Mouse (Mus musculus) kidney, embryonic 16.5 days (tissue): Measurements from ENCODE around the gene Sema5a. TPM values are rescaled to one million over a fixed set of nuclear protein-coding genes. Genes with fewer than 3 reads are reported as not detected.

ENCODE experiments used
- ATAC-seq: fragments of 200-750 bp; cut with Nextera tagmentation; 2 replicates; pipeline ENCODE4 v1.8.0; 2017; ENCODE audit warnings: moderate TSS enrichment; ENCODE audit not compliant: low FRiP score, low TSS enrichment
- H3K27ac ChIP-seq: fragments of 300-500 bp; sonication (generic); 2 replicates; pipeline ENCODE4 v1.5.1; 2014; ENCODE audit warnings: low read length
- H3K27me3 ChIP-seq: fragments of 300-500 bp; sonication (generic); 2 replicates; pipeline ENCODE4 v1.6.1; 2014; ENCODE audit warnings: low read length, control low read depth, mixed read lengths; ENCODE audit not compliant: insufficient read depth
- H3K36me3 ChIP-seq: fragments of 300-500 bp; sonication (generic); 2 replicates; pipeline ENCODE4 v1.6.1; 2014; ENCODE audit warnings: low read length, control low read depth, mixed read lengths; ENCODE audit not compliant: insufficient read depth
- H3K4me1 ChIP-seq: fragments of 300-500 bp; sonication (generic); 2 replicates; pipeline ENCODE4 v1.6.1; 2014; ENCODE audit warnings: low read length, control low read depth, mixed read lengths; ENCODE audit not compliant: insufficient read depth
- H3K4me2 ChIP-seq: fragments of 300-500 bp; sonication (generic); replicated peaks from 2 replicates; pipeline ENCODE4 v1.6.1; 2014; ENCODE audit warnings: low read depth, low read length
- H3K4me3 ChIP-seq: fragments of 300-500 bp; sonication (generic); 2 replicates; pipeline ENCODE4 v1.5.1; 2014; ENCODE audit warnings: mild to moderate bottlenecking, low read length
- H3K9ac ChIP-seq: fragments of 300-500 bp; sonication (generic); replicated peaks from 2 replicates; pipeline ENCODE4 v1.6.1; 2014; ENCODE audit warnings: low read length
- H3K9me3 ChIP-seq: fragments of 300-500 bp; sonication (generic); 2 replicates; pipeline ENCODE4 v1.6.1; 2016; ENCODE audit warnings: low read length, control low read depth
- WGBS: fragments of 180-500 bp; shearing (Covaris S2); extraction: QIAGEN DNeasy Blood & Tissue Kit; methylation state at CpG from one replicate; pipeline ENCODE4 v1.1.7; 2014; 5-methylcytosine and 5-hydroxymethylcytosine counted together
- polyA plus RNA-seq: library from polyadenylated mRNA; unstranded; fragments of >200 nt; fragmentation: Nextera tagmentation; extraction: Ambion mirVana; gene quantifications from 2 replicates; pipeline ENCODE4 v1.2.1, GENCODE M21; 2015

The Sema5a gene
- polyA plus RNA-seq, 1 experiment from 2014 or later: 26.0 TPM

DNA sequence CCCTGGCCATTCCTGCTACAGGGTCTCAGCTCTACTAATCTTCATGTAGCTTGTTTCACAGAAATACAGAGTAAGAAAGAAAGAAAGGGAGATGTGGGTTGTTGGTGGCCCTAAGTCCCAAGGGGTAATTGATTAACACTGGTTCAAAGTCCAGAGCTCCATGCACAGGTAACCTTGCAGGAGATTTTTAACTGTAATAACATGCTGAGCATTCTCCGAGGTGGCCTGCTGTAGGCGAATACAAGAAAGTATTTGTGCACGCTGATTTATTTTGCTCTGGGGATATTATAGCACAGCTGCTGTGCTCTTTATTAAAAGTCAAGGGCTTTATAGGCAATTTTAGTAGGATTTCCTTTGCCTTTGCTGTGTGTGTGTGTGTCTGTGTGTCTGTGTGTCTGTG is 393.3 kb downstream of the Sema5a start:
- WGBS: 43% methylated on average over 3 of the region's 3 CpGs
- Histone ChIP-seq H3K9ac (no peak overlapping the region), H3K4me3 (no peak overlapping the region), H3K27ac (peak overlapping the region; percentile 44; the same call in 1 of the 2 replicates), H3K9me3 (no peaks in the 10 kb centered on the region), H3K4me2 (no peak overlapping the region), H3K36me3 (peaks cover 3% of the 10 kb centered on the region; the same call in 1 of the 2 replicates), H3K4me1 (no peaks in the 10 kb centered on the region), H3K27me3 (no peaks in the 10 kb centered on the region)
- peak; percentile 23; the same call in 1 of the 2 replicates for ATAC-seq

DNA sequence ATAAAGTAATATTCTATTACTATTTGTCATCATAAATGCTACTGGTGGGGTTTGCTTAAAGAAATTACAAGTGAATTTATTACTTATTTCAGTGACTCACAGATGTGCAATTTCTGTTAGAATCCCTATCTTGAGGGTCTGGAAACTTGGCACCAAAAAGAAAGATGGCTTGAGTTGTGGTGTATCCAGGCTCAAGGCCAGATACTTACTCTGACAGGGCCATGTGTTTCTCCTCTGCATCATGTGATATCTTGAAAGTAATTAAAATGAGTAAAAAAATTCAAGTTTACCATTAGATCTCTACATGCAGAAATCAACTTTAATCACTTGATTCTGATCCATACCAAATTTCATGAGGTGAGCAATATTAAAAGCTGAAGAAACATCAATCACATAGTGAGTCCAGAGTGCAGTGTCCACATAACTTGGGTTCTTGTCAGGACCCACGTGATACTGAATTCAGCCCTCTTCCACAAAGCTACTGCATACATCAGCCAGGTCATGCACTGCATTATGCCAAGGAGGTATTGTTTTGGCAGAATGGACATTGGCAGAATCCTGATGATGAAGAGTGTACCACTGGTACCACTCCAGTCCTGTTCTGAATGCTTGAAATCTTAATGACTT is 402.6 kb downstream of the Sema5a start:
- 66% methylated on average over 1 of the region's 1 CpGs for WGBS
- H3K27ac ChIP-seq: no peak overlapping the region
- no peaks in the 10 kb centered on the region for H3K9me3 ChIP-seq
- H3K4me1 ChIP-seq: no peaks in the 10 kb centered on the region
- H3K36me3 ChIP-seq: no peaks in the 10 kb centered on the region
- H3K27me3 ChIP-seq: no peaks in the 10 kb centered on the region
- no peak overlapping the region for H3K4me2 ChIP-seq
- ATAC-seq: no peak
- H3K4me3 ChIP-seq: no peak overlapping the region
- no peak overlapping the region for H3K9ac ChIP-seq

DNA sequence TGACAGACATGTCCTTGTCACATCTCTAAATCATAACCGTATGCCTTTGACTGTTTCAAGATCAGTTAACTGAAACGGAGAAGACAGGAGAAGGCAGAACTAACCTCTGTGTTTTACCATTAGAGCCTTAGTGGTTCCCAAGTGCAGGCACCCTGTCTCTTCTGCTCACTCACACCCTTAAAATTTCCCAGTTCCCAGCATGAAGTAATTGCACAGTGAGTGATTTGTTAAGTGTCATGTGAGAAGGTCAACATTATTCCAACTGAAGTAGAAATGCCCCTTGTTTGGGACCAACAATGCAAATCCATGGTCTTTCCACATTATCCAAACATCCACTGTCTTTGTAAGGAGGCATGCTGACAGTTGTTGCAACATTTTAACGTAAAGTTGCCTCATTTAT is 409.4 kb downstream of the Sema5a start:
- Histone ChIP-seq H3K9ac (no peak overlapping the region), H3K4me3 (no peak overlapping the region), H3K36me3 (0 out of 2 replicates have a peak, but pooled peaks cover 3% of the 10 kb centered on the region), H3K4me1 (no peaks in the 10 kb centered on the region), H3K9me3 (no peaks in the 10 kb centered on the region), H3K4me2 (no peak overlapping the region), H3K27ac (no peak overlapping the region), H3K27me3 (no peaks in the 10 kb centered on the region)
- 75% methylated on average over 3 of the region's 3 CpGs for WGBS
- ATAC-seq: no peak

DNA sequence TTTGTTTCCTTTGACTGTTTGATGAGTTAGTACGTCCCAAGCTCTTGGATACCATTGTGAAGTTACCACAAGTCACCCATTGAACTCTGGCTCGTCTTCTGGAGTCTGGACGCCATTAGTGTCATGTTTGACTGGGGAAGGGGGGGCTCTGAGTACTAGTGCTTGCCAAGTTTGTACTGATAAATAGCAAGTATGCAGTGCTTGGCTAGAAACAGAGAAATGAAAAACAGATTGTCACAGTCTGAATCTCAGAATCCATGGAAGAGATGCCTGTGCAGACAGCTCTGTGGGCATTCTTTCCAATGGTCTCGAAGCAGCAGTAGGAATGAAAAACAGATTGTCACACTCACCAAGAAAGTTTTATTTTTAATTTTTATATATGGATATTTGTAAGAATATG is 411.4 kb downstream of the Sema5a start:
- H3K27ac ChIP-seq: no peak overlapping the region
- H3K9ac ChIP-seq: no peak overlapping the region
- no peaks in the 10 kb centered on the region for H3K4me1 ChIP-seq
- no peaks in the 10 kb centered on the region for H3K27me3 ChIP-seq
- no peak overlapping the region for H3K4me3 ChIP-seq
- no peaks in the 10 kb centered on the region for H3K9me3 ChIP-seq
- H3K36me3 ChIP-seq: 0 out of 2 replicates have a peak, but pooled peaks cover 3% of the 10 kb centered on the region
- no peak for ATAC-seq
- no peak overlapping the region for H3K4me2 ChIP-seq
- 65% methylated on average over 4 of the region's 4 CpGs for WGBS

DNA sequence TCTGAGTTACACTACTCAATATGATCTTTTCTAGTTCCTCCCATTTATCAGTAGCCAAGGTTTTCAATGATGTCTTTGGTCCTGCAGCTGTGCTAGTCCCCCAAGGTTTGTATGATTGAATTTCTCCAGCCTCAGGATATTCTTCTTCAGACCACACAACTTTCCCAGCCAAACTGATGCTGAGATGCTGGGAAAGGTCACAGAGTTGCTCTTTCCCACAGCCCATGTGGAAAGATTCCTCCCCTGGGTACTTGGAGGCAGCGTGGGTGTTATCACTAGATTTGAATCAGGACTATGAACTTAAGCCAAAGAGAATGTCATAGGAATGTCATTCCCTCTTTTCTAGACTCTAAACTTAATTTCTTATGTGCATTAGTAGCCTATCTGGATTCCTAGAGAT is 431.8 kb downstream of the Sema5a start:
- ATAC-seq: no peak
- WGBS: 68% methylated on average over 1 of the region's 1 CpGs
- H3K4me1 ChIP-seq: no peaks in the 10 kb centered on the region

DNA sequence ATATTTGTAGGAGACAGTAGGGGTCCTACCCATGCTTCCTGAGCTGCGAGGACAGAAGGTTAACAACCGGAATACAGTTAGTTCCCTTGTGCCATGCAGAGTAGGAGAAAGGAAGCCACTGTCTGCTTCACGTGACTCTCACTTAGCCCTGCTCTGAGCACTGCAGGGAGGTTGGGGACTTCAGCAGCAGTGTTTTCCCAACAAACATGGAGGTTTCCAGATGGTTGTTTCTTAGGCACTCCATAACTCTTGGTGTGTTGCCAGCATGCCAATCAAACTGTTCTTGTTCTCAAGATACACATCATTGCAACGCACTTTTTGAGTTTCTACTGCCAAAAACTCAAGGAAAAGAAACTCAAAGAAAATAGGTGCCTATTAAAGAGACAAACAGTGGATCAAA is 440.5 kb downstream of the Sema5a start:
- no peak overlapping the region for H3K4me2 ChIP-seq
- ATAC-seq: no peak
- H3K4me3 ChIP-seq: no peak overlapping the region
- no peaks in the 10 kb centered on the region for H3K4me1 ChIP-seq
- no peak overlapping the region for H3K9ac ChIP-seq
- peaks cover 16% of the 10 kb centered on the region; the same call in 1 of the 2 replicates for H3K36me3 ChIP-seq
- no peaks in the 10 kb centered on the region for H3K9me3 ChIP-seq
- WGBS: 80% methylated on average over 4 of the region's 4 CpGs
- no peaks in the 10 kb centered on the region for H3K27me3 ChIP-seq
- no peak overlapping the region for H3K27ac ChIP-seq

More for the DNA sequence above, 431.8 kb downstream of the Sema5a start:
- Histone ChIP-seq H3K4me3 (no peak overlapping the region), H3K36me3 (peaks cover 3% of the 10 kb centered on the region; the same call in 1 of the 2 replicates), H3K9me3 (no peaks in the 10 kb centered on the region), H3K9ac (no peak overlapping the region), H3K4me2 (no peak overlapping the region), H3K27ac (no peak overlapping the region), H3K27me3 (no peaks in the 10 kb centered on the region)

DNA sequence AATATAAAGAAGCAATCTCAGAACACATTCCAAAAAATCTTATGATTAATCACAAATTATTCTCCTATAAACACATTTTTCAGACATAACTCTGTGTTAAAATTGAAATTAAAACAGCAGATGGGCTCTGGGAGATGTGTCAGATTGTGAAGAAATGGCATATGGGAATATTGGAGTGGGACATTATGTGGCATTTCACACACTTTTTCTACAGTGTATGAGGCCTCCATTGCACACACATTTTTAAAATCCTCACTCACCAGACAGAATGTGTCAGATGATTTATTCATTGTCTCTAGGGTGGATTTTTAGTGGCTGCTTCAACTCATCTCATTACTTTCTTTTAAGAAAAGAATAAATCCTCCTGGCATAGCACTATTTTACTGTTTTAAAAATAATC is 446.4 kb downstream of the Sema5a start:
- ATAC-seq: no peak
- no peaks in the 10 kb centered on the region for H3K9me3 ChIP-seq
- no peak overlapping the region for H3K4me3 ChIP-seq
- no peaks in the 10 kb centered on the region for H3K27me3 ChIP-seq
- H3K4me2 ChIP-seq: no peak overlapping the region
- peaks cover 14% of the 10 kb centered on the region; the same call in 1 of the 2 replicates for H3K36me3 ChIP-seq
- H3K4me1 ChIP-seq: no peaks in the 10 kb centered on the region
- H3K9ac ChIP-seq: no peak overlapping the region
- H3K27ac ChIP-seq: no peak overlapping the region

DNA sequence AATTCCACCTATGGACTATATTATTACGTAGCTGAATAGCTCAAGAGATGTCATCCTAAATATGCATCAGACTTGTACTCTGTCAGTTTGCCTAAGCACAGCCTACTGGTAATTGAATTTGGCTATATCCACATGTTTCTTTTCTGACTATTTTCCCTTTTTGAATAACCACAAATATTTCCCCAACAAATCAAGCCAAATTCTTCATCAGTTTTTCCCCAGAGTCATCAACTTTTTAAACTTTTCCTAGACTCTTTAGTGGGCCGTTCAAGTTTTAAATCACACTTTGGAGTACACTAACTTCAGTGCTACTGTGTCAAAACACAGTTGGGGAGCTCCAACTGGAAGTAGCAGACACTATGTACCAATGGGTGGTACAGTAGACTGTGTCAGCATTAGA is 448.4 kb downstream of the Sema5a start:
- ATAC-seq: no peak
- Histone ChIP-seq H3K9me3 (no peaks in the 10 kb centered on the region), H3K9ac (no peak overlapping the region), H3K4me2 (no peak overlapping the region), H3K27me3 (no peaks in the 10 kb centered on the region), H3K36me3 (0 out of 2 replicates have a peak, but pooled peaks cover 3% of the 10 kb centered on the region), H3K4me1 (no peaks in the 10 kb centered on the region), H3K4me3 (no peak overlapping the region), H3K27ac (no peak overlapping the region)
- 82% methylated on average over 2 of the region's 2 CpGs for WGBS

DNA sequence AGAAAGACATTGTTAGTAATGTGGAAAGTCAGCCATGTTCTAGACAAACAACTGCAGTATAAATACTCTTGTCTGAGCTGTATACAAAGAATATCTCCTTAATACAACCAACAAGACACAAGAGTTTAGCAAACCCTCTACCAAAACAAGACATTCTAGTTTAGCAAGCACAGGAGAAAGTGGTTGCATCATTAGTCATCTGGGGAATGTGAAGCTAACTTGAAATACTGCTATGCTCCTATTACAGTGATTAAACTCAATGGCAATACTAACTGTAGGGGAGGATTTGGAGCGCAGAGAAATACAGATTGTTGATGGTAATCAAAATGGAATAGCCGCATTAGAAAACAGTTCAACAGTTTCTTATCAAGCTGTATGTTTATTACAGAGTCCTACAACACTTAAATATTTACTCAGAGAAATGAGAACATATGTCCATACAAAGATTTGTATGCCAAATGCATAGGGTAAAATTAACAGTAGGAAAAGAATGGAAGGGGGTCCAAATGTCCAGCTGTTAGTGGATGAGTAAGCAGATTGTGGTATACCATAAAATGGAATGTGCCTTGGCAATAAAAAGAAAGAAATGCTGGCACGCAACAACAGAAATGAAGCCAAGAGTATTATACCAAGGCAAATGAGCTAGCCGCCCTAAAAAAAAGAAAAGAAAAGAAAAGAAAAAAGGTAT is 472.8 kb downstream of the Sema5a start:
- ATAC-seq: no peak
- no peaks in the 10 kb centered on the region for H3K36me3 ChIP-seq
- no peak overlapping the region for H3K27ac ChIP-seq
- H3K4me3 ChIP-seq: no peak overlapping the region
- 89% methylated on average over 4 of the region's 4 CpGs for WGBS
- no peaks in the 10 kb centered on the region for H3K4me1 ChIP-seq
- H3K9me3 ChIP-seq: no peaks in the 10 kb centered on the region
- no peaks in the 10 kb centered on the region for H3K27me3 ChIP-seq
- H3K9ac ChIP-seq: no peak overlapping the region
- no peak overlapping the region for H3K4me2 ChIP-seq

DNA sequence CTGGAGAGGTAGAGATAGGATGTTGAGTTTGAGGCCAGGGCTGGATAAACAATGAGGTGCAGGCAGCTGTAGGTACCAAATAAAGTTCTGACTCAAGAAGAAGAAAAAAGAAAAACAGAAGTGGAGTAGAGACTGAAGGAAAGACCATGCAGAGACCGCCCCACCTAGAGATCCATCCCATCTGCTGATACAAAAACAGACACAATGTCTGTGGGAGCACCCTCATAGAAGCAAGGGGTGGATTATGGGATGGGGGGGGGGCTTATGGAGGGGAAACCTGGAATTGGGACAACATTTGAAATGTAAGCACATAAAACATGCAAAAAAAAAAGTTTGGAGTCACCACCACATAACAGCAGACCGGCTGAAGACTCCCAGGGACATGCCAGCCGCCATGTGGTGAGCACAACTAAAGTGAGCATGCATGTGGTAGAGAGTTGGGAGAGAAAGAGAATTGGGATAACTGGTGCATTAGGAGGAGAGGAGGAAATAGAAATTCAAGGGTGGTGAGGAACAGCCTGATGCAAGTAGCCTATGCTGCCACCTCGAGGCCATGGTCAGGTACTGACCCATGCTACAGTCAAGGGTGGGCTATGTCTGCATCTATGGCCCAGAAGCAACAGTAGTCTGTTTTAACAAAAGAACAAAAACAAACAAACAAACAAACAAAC is 473.8 kb downstream of the Sema5a start:
- Histone ChIP-seq H3K4me3 (no peak overlapping the region), H3K27ac (no peak overlapping the region), H3K9ac (no peak overlapping the region), H3K4me1 (no peaks in the 10 kb centered on the region), H3K36me3 (no peaks in the 10 kb centered on the region), H3K27me3 (no peaks in the 10 kb centered on the region), H3K4me2 (no peak overlapping the region), H3K9me3 (no peaks in the 10 kb centered on the region)
- peak; percentile 82; the same call in 1 of the 2 replicates for ATAC-seq
- WGBS: 36% methylated on average over 4 of the region's 4 CpGs
